Mouse (Mus musculus) adipocyte (in vitro differentiated cells): ENCODE measurements around the gene Rraga.

Experiments used
- DNase-seq: peaks from one replicate; pipeline ENCODE4 v3.0.0-alpha.2; 2016; ENCODE audit warnings: low spot score

The Rraga gene

DNA sequence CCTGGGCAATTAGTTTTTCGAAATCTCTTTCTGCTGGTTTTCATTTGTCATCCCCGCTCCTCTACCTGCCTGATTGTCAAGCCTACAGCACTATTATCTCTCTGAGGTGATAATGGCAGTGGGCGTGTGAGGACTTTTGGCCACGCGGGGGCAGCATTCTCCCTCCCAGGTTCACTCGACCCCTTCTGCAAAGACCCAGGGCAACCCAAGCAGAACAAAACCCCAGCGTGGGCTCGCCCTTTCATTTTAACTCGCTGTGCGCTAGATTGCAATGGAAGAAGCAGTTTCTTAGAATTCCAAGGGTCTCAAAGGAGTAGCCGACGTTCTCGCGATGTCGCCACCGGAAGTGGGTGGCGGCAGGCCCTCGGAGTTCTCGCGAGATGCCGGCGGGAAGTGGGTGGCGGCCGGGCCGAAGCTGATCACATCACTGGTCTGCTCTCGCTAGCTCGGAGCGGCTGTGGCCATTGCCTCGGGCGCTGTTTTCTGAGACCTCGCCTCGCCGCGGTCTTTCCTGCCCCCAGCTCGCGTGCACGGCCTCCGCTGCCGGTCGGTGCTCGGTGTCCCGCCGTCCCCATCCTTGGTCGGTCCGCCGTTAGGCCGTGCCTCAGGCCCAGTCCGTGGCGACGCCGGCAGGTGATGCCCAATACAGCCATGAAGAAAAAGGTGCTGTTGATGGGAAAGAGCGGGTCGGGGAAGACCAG, at the start of gene Rraga:
Gene Rraga (plus strand): TSS at position 386 of the 701 bp plus-strand sequence.
- peak; percentile 92 for DNase-seq

DNA sequence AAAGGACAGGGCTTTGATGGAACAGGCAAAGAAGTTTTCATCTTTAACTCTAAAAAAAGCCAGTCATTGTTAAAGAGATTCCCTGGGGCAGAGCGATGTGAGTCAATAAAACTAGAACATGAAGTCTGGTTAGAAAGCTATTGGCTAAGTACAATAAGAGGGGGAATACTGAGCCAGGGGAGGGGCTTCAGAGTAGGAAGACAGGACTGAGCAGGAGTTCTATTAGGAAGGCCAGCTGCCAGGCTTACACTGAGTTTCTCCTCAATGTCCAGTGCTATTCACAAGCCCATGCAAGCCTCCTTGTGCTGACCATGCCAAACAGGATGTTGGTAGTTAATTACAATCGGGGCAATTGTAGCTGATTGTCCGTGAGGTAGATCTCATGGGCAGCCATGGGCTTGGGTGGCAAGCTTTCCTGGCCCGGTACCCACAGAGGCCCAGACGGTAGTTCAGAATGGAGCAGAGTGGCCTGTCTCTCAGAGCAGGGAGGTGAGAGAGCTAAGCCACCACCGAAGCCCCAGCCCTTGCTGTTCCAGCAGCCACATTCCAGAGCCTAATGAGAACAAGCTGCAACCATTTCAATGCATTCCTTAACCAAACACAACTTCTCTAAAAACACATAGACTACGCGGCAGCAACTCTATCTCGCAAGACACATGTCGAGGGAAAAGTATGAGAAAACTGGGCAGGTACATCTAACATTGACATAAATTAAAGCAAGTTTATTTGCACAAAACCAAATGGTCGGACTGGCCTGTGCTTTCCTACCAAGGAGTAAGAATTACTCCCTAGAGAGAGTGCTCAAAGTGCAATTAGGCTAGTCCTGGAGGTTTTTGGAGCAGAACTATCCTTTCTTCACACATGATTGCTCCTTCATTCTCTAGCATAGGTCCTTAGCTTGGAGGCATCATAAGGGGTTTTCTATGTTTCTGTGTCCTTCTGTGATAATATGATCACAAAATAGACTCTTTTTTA, 48.0 kb upstream of the Rraga start:
- DNase-seq: no peak

DNA sequence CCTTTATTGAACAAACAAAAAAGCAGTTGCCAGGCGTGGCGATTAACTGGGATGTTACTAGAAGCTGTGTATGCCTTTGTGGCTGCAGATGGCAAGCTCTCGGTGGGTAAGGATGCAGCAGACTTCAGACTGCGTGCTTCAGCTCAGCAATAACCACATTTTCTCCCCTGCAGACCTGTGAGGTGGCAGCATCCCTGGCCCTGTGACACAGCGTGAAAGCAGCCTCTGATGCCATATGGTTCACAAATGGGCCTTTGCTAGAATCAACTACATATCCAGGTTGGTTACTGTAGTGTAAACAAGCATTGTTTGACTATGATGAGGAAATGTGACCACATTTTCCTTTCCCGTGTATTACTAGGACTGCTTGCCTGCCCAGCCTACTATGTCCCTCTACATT, 46.3 kb upstream of the Rraga start:
- no peak for DNase-seq

DNA sequence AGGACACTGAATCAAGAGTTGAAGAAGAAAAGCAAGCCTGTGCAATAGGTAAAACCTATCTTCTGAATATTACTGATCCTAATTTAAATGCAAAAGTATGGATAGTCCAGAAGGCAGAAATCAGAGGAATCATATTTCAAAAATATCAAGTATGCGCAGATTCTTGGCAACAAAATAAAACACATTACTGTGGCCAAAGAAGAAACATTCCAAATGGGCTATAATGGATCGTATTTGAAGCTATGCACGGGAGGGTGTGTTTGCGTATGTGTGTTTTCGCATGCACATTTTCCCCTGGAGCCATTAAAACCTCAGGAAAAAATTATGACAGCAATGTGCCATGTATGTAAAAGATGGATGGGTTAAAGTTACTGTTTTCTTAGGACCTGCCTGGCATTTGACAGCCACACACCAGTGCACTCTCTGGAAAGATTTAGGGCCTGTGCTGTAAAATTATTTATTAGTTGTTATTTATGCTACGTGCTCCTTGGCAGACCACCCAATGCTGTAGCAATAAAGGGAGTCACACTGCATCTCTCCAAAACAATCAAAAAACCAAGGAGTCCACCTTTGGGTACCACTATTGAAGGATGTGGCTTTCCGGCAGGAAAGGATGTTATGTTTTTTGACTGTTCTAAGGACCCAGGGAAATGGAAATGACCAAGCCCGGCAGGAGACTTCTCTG, 41.9 kb upstream of the Rraga start:
- DNase-seq: no peak

DNA sequence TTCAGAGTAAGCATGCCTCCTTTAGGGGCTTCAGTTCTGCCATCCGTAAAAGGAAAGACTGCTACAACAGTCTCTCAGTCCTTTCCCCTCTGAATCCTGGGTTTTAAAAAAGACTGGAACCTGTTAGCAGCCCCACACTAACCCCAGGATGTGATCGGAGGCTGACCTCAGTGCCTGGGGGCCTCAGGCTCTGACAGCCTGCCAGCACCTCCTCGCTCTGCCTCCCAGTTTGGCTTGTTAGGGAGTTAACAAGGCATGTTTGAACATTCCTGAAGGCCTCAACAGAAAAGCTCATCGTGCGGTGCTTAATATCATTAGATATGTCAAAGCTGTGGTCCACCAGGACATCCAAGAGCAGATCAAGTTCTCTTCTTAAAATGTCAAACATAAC, 41.4 kb upstream of the Rraga start:
- no peak for DNase-seq

GRCm38 (mm10) chr4:86537972-86538371, 37.5 kb upstream of the Rraga start:
- DNase-seq: peak; percentile 42

- no peak for DNase-seq
Observed at GRCm38 (mm10) chr4:86538936-86539335, 36.5 kb upstream of the Rraga start.

- no peak for DNase-seq
Observed at GRCm38 (mm10) chr4:86541573-86541972, 33.9 kb upstream of the Rraga start.

- DNase-seq: no peak
Observed at GRCm38 (mm10) chr4:86543999-86544398, 31.5 kb upstream of the Rraga start.

GRCm38 (mm10) chr4:86545615-86546014, 29.9 kb upstream of the Rraga start:
- DNase-seq: peak; percentile 32

- no peak for DNase-seq
Observed at GRCm38 (mm10) chr4:86548332-86548731, 27.1 kb upstream of the Rraga start.

DNA sequence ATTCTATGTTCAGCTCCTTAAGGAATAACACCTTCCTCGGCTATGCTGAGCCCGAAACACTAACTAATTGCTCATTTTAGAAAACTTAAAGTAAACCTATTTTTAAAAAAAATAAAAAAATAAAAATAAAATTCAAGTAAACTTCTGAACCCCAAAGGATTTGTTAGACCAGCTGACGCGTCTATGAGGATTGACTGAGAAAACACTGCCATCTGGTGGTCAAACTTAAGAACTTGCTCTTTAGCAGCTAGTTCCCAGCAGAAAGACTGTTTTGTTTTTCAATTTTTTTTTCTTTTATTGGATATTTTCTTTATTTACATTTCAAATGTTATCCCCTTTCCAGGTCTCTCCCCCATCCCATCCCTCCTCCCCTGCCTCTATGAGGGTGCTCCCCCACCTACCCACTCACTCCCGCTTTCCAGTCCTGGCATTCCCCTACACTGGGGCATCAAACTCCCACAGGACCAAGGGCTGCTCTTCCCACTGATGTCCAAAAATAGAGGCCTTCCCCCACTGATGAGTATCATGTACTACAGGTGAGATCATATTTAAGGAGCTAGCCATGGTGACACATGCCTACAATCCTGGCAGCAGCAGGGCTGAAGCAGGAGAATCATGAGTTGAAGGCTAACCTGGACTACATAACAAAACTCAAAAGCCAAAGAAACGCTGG, 20.3 kb upstream of the Rraga start:
- peak; percentile 73 for DNase-seq

GRCm38 (mm10) chr4:86557371-86557770, 18.1 kb upstream of the Rraga start:
- DNase-seq: no peak

DNA sequence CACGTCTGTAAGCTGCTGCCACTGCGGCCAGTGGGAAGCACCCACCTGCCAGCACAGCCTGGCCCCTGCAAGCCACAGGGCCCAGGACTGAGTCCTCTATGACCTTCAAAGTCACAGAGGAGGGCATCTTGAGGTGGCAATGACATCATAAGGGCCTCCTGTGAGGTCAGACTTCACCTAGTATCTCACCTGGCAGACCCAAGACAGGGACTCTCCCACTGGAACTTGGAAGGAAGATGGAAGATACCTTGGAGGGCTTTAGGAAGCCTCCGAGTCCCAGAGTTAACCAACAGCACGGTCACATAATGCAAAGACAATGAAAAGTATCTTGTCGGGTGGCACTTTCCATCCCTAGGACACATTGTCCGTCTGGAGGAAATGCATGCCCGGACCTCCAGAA, 17.2 kb upstream of the Rraga start, which contains the start of gene Saxo1:
Gene Saxo1 (minus strand): TSS at position 101 of the 400 bp plus-strand sequence.
- DNase-seq: no peak

- DNase-seq: no peak
Observed at GRCm38 (mm10) chr4:86559006-86559405, 16.5 kb upstream of the Rraga start.

GRCm38 (mm10) chr4:86561061-86561460, 14.4 kb upstream of the Rraga start:
- DNase-seq: no peak

DNA sequence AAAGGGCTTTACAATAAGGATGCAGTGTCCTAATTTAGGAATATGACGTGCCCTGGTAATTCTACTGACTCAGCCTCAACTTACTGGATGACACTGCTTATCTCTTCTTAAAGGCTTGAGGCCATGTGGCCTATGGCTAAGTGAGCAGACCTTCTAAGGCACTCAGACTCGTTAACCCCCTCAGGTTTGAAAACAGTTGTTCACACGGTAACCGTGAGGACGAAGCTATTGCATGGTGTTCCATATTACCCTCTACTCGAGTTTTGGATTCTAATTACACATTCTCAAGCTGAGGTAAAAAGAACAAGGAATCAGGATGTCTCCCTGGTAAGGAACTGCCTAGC, 557 bp upstream of the Rraga start:
- no peak for DNase-seq

DNA sequence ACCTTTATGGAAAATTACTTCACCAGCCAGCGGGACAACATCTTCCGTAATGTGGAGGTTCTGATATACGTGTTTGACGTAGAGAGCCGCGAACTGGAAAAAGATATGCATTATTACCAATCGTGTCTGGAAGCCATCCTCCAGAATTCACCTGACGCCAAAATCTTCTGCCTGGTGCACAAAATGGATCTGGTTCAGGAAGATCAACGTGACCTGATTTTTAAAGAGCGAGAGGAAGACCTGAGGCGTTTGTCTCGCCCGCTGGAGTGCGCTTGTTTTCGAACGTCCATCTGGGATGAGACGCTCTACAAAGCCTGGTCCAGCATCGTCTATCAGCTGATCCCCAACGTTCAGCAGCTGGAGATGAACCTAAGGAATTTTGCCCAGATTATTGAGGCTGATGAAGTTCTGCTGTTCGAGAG, 663 bp downstream of the Rraga start:
- DNase-seq: peak; percentile 36

DNA sequence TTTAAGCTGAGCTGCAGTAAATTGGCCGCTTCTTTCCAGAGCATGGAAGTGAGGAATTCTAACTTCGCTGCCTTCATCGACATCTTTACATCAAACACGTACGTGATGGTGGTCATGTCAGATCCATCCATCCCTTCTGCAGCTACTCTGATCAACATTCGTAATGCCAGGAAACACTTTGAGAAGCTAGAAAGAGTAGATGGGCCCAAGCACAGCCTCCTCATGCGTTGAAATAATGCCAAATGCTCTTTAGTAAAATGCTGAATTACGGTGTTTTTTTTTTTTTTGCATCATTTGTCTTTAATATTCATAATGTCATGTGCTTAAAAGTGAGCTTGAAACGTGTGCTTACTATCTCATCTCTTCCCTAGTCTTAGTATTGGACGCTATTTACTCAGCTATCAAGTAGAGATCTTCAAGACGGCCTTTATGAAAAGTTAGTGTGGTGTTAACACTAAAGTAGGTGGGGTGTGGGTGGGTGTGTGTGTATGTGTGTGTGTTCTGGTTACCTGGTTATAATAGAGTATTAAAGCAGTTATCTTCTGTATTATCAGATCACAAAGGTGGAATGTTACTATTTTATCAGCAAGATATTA, 1.3 kb downstream of the Rraga start:
- no peak for DNase-seq

DNA sequence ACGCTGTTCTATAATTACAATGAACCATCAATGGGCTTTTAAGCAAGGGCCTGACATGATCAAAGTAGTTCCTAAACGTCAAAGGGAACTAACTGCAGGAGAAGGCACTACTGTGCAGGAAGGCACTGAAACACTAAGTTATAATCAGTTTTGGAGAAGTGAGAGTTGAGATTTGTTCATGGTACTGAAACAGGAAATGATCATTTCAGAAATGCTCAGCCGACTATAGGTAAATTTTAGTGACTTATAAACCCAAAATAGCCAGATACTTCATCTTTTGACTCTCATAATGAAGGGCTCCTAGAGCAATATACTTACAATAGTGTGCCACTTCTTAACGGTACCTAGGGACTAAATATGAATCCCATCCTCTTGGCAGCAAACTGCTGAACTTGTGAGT, 4.6 kb downstream of the Rraga start:
- DNase-seq: no peak

DNA sequence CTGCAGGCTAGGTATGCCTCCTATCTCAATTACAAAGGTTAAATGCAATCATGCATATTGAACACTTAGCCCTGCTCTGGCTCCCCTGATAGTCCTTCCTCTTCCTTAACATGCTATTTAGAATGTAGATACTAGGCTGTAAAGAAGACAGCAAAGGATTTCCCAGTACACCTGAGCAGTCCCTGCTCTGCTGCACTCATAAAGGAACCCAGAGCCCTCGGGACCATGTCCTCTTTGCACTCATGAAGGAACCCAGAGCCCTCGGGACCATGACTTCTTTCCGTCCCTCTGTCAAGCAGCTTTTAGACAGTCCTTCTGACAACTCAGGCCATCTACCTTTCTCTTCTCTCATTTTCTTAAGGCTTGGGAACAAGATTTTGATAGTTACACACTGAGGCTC, 5.1 kb downstream of the Rraga start:
- no peak for DNase-seq

- DNase-seq: no peak
Observed at GRCm38 (mm10) chr4:86588236-86588635, 12.8 kb downstream of the Rraga start.
